Mouse (Mus musculus) gonadal fat pad, adult 2 months (tissue): ENCODE data around the gene Tmtc2. TPM values are rescaled to one million over a fixed set of nuclear protein-coding genes. Genes with fewer than 3 reads are reported as not detected.
"Not testable (repeated sequence)": the region's sequence is repeated elsewhere in the genome, so short reads cannot be mapped to it uniquely, and the experiment has no call there.

Experiments
- DNase-seq: peaks from one replicate; pipeline ENCODE4 v3.0.0-alpha.2; 2012; ENCODE audit warnings: low read depth
- polyA plus RNA-seq: library from polyadenylated mRNA; depleted of rRNA; stranded (reverse); fragments of >200 nt; gene quantifications from 2 replicates; pipeline ENCODE4 v1.2.3, GENCODE M21; 2012

Tmtc2 gene
- polyA plus RNA-seq, 1 experiment: 2.6 TPM

- no peak for DNase-seq
Observed at GRCm38 (mm10) chr10:105297560-105297959, 276.7 kb downstream of the Tmtc2 start.

GRCm38 (mm10) chr10:105292961-105293360, 281.3 kb downstream of the Tmtc2 start:
- no peak for DNase-seq

- DNase-seq: no peak
Observed at GRCm38 (mm10) chr10:105288472-105288871, 285.8 kb downstream of the Tmtc2 start.

GRCm38 (mm10) chr10:105287575-105287974, 286.7 kb downstream of the Tmtc2 start:
- DNase-seq: no peak

- no peak for DNase-seq
Observed at GRCm38 (mm10) chr10:105287064-105287463, 287.2 kb downstream of the Tmtc2 start.

- DNase-seq: no peak
Observed at GRCm38 (mm10) chr10:105286221-105286620, 288.0 kb downstream of the Tmtc2 start.

- no peak for DNase-seq
Observed at GRCm38 (mm10) chr10:105284171-105284570, 290.1 kb downstream of the Tmtc2 start.

GRCm38 (mm10) chr10:105280933-105281332, 293.3 kb downstream of the Tmtc2 start:
- DNase-seq: no peak

GRCm38 (mm10) chr10:105260053-105260452, 314.2 kb downstream of the Tmtc2 start:
- no peak for DNase-seq

GRCm38 (mm10) chr10:105238291-105238690, 336.0 kb downstream of the Tmtc2 start:
- DNase-seq: not testable (repeated sequence)

- no peak for DNase-seq
Observed at GRCm38 (mm10) chr10:105232864-105233263, 341.4 kb downstream of the Tmtc2 start.

GRCm38 (mm10) chr10:105230416-105230815, 343.8 kb downstream of the Tmtc2 start:
- no peak for DNase-seq

- no peak for DNase-seq
Observed at GRCm38 (mm10) chr10:105228623-105229022, 345.6 kb downstream of the Tmtc2 start.

GRCm38 (mm10) chr10:105227631-105228030, 346.6 kb downstream of the Tmtc2 start:
- DNase-seq: no peak

- DNase-seq: no peak
Observed at GRCm38 (mm10) chr10:105225714-105226113, 348.5 kb downstream of the Tmtc2 start.

GRCm38 (mm10) chr10:105222904-105223303, 351.3 kb downstream of the Tmtc2 start:
- no peak for DNase-seq

- peak; percentile 27 for DNase-seq
Observed at GRCm38 (mm10) chr10:105201491-105201890, 372.8 kb downstream of the Tmtc2 start.

GRCm38 (mm10) chr10:105200678-105201077, 373.6 kb downstream of the Tmtc2 start:
- no peak for DNase-seq

- DNase-seq: no peak
Observed at GRCm38 (mm10) chr10:105200092-105200491, 374.2 kb downstream of the Tmtc2 start.

- no peak for DNase-seq
Observed at GRCm38 (mm10) chr10:105199515-105199914, 374.7 kb downstream of the Tmtc2 start.

- no peak for DNase-seq
Observed at GRCm38 (mm10) chr10:105195377-105195776, 378.9 kb downstream of the Tmtc2 start.

- DNase-seq: no peak
Observed at GRCm38 (mm10) chr10:105193756-105194460, 380.3 kb downstream of the Tmtc2 start.

- DNase-seq: no peak
Observed at GRCm38 (mm10) chr10:105192071-105192470, 382.2 kb downstream of the Tmtc2 start.

- DNase-seq: no peak
Observed at GRCm38 (mm10) chr10:105189746-105190145, 384.5 kb downstream of the Tmtc2 start.
